Mouse (Mus musculus) spleen, adult 2 months (tissue): ENCODE results near the gene Psme1.

Source experiments
- CTCF ChIP-seq: fragments of 200-500 bp; IDR thresholded peaks from 2 replicates; pipeline ENCODE4 v1.5.1; 2011; ENCODE audit warnings: mild to moderate bottlenecking, inconsistent platforms; ENCODE audit not compliant: insufficient read depth, insufficient read length, insufficient replicate concordance; ENCODE audit errors: extremely low read depth
- POLR2A ChIP-seq: fragments of 200-500 bp; IDR thresholded peaks from 2 replicates; pipeline ENCODE4 v1.6.1; 2011; ENCODE audit warnings: low read depth, low read length, inconsistent platforms

GRCm38 (mm10) chr14:55584303-55584701, 6.4 kb downstream of the Psme1 start:
- TF ChIP-seq CTCF (no peak), POLR2A (no peak)
